Mouse (Mus musculus): ENCODE data around the gene Odf3l2. TPM values are rescaled to one million over a fixed set of nuclear protein-coding genes. Genes with fewer than 3 reads are reported as not detected.

The Odf3l2 gene
- total and polyA plus RNA-seq, 3 experiments = 0.11 TPM; not detected in 2

- Histone ChIP-seq H3K27me3 (ENCODE audit: insufficient read depth, low read length) (no peaks in the 10 kb centered on the region), H3K4me3 (ENCODE audit: low read depth, low read length) (no peak overlapping the region), H3K36me3 (replicated peaks) (peaks cover 81% of the 10 kb centered on the region), H3K9me3 (replicated peaks) (peaks cover 6% of the 10 kb centered on the region), H3K4me1 (ENCODE audit: insufficient read depth, low read depth, low read length) (peaks cover 47% of the 10 kb centered on the region)
- ATAC-seq (ENCODE audit: extremely low read depth, insufficient number of reproducible peaks, low FRiP score, poor library complexity, severe bottlenecking) = no peak
- no peak for TF ChIP-seq GATA1 (IDR thresholded peaks at IDR 0.05; ENCODE audit: borderline replicate concordance, low read length)
- TF ChIP-seq TAL1 (conservative IDR thresholded peaks at IDR 0.05; ENCODE audit: low read depth, low read length) = no peak
- no peak for TF ChIP-seq GATA2 (IDR thresholded peaks at IDR 0.05; ENCODE audit: borderline replicate concordance, low read depth, low read length)
- no peak for TF ChIP-seq POLR2AphosphoS5 (IDR thresholded peaks at IDR 0.05; ENCODE audit: insufficient replicate concordance, low read depth, low read length)
- no peak for TF ChIP-seq CTCF (IDR thresholded peaks at IDR 0.05; ENCODE audit: low read depth, low read length)
- no peak for DNase-seq (ENCODE audit: low spot score)
Measured at GRCm38 (mm10) chr10:79687513-79687912, 42.0 kb upstream of the Odf3l2 start.

- TF ChIP-seq GATA2 (IDR thresholded peaks at IDR 0.05; ENCODE audit: borderline replicate concordance, low read depth, low read length) (no peak), GATA1 (IDR thresholded peaks at IDR 0.05; ENCODE audit: borderline replicate concordance, low read length) (no peak), POLR2AphosphoS5 (IDR thresholded peaks at IDR 0.05; ENCODE audit: insufficient replicate concordance, low read depth, low read length) (no peak), TAL1 (conservative IDR thresholded peaks at IDR 0.05; ENCODE audit: low read depth, low read length) (no peak), CTCF (IDR thresholded peaks at IDR 0.05; ENCODE audit: low read depth, low read length) (no peak)
- Histone ChIP-seq H3K4me1 (ENCODE audit: insufficient read depth, low read depth, low read length) (peaks cover 47% of the 10 kb centered on the region), H3K36me3 (replicated peaks) (peaks cover 77% of the 10 kb centered on the region), H3K4me3 (ENCODE audit: low read depth, low read length) (no peak overlapping the region), H3K9me3 (replicated peaks) (no peaks in the 10 kb centered on the region), H3K27me3 (ENCODE audit: insufficient read depth, low read length) (no peaks in the 10 kb centered on the region)
- DNase-seq (ENCODE audit: low spot score) = no peak
- ATAC-seq (ENCODE audit: extremely low read depth, insufficient number of reproducible peaks, low FRiP score, poor library complexity, severe bottlenecking) = no peak
Measured at GRCm38 (mm10) chr10:79686691-79687090, 41.2 kb upstream of the Odf3l2 start.

DNA sequence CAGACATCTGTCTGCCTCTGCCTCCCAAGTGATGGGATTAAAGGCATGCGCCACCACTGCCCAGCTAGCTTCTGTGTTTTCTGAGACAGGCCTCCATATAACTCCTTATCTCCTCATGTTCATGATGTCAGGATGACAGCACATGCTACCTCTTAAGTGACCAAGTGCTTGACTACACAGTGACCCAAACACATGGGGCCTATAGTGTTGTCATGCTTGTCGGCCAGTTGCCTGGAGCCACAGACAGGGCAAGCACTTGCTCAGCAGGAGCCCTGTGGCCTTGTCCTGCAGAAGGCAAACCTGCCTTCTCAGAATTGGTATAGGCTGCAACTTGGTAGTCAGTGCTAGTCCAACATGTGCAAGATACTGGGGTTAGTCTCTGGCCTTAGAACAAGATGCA, 40.7 kb upstream of the Odf3l2 start:
- Histone ChIP-seq H3K4me3 (ENCODE audit: low read depth, low read length) (no peak overlapping the region), H3K4me1 (ENCODE audit: insufficient read depth, low read depth, low read length) (peaks cover 50% of the 10 kb centered on the region), H3K27me3 (ENCODE audit: insufficient read depth, low read length) (no peaks in the 10 kb centered on the region), H3K36me3 (replicated peaks) (peaks cover 77% of the 10 kb centered on the region), H3K9me3 (replicated peaks) (no peaks in the 10 kb centered on the region)
- TF ChIP-seq GATA1 (IDR thresholded peaks at IDR 0.05; ENCODE audit: borderline replicate concordance, low read length) = no peak
- no peak for TF ChIP-seq POLR2AphosphoS5 (IDR thresholded peaks at IDR 0.05; ENCODE audit: insufficient replicate concordance, low read depth, low read length)
- no peak for TF ChIP-seq GATA2 (IDR thresholded peaks at IDR 0.05; ENCODE audit: borderline replicate concordance, low read depth, low read length)
- TF ChIP-seq CTCF (IDR thresholded peaks at IDR 0.05; ENCODE audit: low read depth, low read length) = no peak
- no peak for TF ChIP-seq TAL1 (conservative IDR thresholded peaks at IDR 0.05; ENCODE audit: low read depth, low read length)
- DNase-seq (ENCODE audit: low spot score) (no peak), ATAC-seq (ENCODE audit: extremely low read depth, insufficient number of reproducible peaks, low FRiP score, poor library complexity, severe bottlenecking) (no peak)

- Histone ChIP-seq H3K4me3 (ENCODE audit: low read depth, low read length) (peak overlapping the region; percentile 36; the same call in 1 of the 2 replicates), H3K9me3 (replicated peaks) (no peaks in the 10 kb centered on the region), H3K36me3 (replicated peaks) (peaks cover 71% of the 10 kb centered on the region), H3K27me3 (ENCODE audit: insufficient read depth, low read length) (no peaks in the 10 kb centered on the region), H3K4me1 (ENCODE audit: insufficient read depth, low read depth, low read length) (peaks cover 62% of the 10 kb centered on the region)
- TF ChIP-seq CTCF (IDR thresholded peaks at IDR 0.05; ENCODE audit: low read depth, low read length) (no peak), GATA1 (IDR thresholded peaks at IDR 0.05; ENCODE audit: borderline replicate concordance, low read length) (no peak), POLR2AphosphoS5 (IDR thresholded peaks at IDR 0.05; ENCODE audit: insufficient replicate concordance, low read depth, low read length) (no peak), GATA2 (IDR thresholded peaks at IDR 0.05; ENCODE audit: borderline replicate concordance, low read depth, low read length) (no peak), TAL1 (conservative IDR thresholded peaks at IDR 0.05; ENCODE audit: low read depth, low read length) (no peak)
- DNase-seq (ENCODE audit: low spot score) = no peak
- no peak for ATAC-seq (ENCODE audit: extremely low read depth, insufficient number of reproducible peaks, low FRiP score, poor library complexity, severe bottlenecking)
Measured at GRCm38 (mm10) chr10:79684770-79685600, 39.4 kb upstream of the Odf3l2 start.

DNA sequence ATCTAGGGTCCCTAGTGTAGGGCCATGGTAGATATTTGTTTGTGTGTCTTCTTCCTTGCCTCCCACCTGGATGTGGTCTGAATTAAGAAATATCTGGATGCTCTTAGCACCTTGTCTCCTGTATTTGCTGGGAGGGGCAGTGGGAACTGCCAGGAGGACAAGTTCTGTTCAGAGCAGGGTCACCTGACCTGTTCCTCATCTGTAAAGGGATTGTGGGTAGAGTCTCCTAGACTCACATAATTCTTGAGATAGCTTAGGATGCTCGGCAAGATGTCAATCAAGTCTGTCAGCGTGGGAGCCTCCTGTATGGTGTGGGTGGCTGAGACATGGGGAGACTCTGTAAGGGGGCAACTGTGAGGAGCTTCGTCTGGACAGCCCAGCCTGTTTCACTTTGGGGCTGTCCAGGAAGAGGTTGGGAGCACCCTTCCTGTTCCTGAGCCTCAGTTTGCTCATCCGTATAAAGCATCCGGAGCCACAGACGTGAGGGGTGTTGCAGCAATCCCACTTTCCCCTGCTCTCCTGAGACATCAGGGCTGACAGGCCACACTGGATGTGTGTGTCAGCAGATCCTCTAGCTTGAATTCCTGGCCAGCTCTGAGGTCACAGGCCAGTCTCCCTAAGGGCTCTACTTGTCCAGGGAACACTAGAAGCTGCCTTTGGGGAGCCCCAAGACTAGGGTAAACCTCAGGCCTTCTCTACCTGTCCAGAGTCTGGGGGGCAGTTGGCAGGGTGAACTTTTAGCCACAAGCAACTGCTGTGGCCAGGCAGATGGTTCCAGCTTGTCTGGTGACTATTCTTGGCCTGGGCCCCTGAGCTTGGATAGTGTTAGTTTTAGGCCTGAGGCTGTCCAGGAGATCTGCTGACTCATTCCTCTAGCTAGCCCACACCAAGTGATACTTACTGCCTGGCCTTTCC, 38.4 kb upstream of the Odf3l2 start:
- Histone ChIP-seq H3K4me3 (ENCODE audit: low read depth, low read length) (peak overlapping the region; percentile 92), H3K27me3 (ENCODE audit: insufficient read depth, low read length) (no peaks in the 10 kb centered on the region), H3K36me3 (replicated peaks) (peaks cover 61% of the 10 kb centered on the region), H3K9me3 (replicated peaks) (no peaks in the 10 kb centered on the region), H3K4me1 (ENCODE audit: insufficient read depth, low read depth, low read length) (peaks cover 62% of the 10 kb centered on the region)
- ATAC-seq (ENCODE audit: extremely low read depth, insufficient number of reproducible peaks, low FRiP score, poor library complexity, severe bottlenecking) = no peak
- no peak for TF ChIP-seq GATA1 (IDR thresholded peaks at IDR 0.05; ENCODE audit: borderline replicate concordance, low read length)
- TF ChIP-seq TAL1 (conservative IDR thresholded peaks at IDR 0.05; ENCODE audit: low read depth, low read length) = no peak
- no peak for TF ChIP-seq CTCF (IDR thresholded peaks at IDR 0.05; ENCODE audit: low read depth, low read length)
- no peak for TF ChIP-seq POLR2AphosphoS5 (IDR thresholded peaks at IDR 0.05; ENCODE audit: insufficient replicate concordance, low read depth, low read length)
- TF ChIP-seq GATA2 (IDR thresholded peaks at IDR 0.05; ENCODE audit: borderline replicate concordance, low read depth, low read length) = no peak
- no peak for DNase-seq (ENCODE audit: low spot score)

Measured in G1E (cell line).